Mouse (Mus musculus): Measurements from ENCODE around the gene Acnat2.
"Not testable (repeated sequence)": the region's sequence is repeated elsewhere in the genome, so short reads cannot be mapped to it uniquely, and the experiment has no call there.

The Acnat2 gene
- long read RNA-seq, experiment 1 = 0 reads
- long read RNA-seq, experiment 2 = 0 reads

DNA sequence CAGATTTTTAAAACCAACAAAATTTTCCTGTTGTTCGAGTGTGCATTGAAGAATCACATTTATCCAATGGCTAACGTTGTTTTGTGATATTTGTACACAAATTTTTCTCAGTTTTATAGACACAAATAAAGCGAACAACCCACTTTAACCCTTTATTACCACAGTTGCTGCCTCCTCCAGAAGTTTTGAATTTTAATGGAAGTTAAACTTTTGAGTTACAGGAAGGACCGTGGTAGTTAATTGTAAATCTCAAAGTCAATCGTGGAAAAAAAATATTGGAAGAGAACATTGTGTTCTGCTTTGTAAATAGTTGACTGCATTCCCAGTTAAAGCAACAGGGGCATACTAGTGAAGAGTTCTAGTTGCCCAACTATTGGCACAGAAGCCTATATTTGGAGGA is at the start of gene Acnat2:
Gene Acnat2, minus strand, starts transcription at position 195 of the 400 bp plus-strand sequence.
- intact Hi-C loops (cut with DNase I) = not testable (repeated sequence)

DNA sequence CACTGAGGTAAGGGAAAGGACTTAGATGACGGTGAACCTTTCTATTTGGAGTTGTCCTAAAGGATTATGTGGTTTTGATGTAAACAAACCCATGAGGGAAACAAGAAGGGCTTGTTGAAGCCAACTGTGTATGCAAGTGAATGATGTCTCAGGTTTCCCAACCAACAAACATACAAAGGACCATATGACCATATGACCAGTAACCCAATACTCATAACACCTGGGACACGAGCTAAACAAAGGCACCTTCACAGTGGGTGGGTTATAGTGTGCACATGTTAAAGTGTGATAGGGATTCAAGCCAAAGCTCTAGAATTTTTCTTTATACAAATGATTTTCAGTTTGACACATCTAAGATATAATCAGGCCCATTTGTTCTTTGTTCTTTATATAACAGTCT is 48.2 kb upstream of the Acnat2 start:
- intact Hi-C loops (cut with DNase I) = no loop called here

DNA sequence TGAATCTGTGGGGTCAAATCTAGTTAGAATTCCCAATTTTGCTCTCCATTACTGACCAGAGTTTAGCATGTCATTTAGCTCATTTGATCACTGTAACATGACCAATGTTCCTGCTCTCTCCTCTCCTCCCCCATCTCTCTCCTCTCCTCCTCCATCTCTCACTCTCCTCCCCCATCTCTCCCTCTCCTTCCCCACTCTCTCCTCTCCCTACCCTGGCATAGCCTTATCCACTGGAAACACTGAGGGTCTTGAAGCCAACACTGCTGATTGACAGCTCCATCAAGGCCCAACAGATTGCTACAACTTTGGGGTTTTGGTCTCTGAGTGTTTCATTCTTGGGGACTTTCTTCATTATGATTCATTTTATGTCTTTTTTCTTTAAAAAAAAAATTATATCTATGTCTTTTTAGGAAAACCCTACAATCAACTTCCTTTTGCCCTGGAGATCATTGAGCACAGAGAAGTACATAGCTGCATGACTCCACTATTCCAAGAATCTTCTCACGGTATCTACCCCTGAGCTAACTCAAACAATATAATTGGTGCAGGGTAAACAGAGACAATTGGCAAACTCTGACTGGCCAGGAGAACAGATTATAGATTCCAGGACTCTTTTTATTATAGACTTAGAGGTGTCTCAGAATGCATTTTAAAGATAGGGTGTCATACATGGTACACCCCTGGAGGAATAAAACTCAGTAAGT is 44.0 kb upstream of the Acnat2 start:
- intact Hi-C loops (cut with DNase I) = no loop called here

DNA sequence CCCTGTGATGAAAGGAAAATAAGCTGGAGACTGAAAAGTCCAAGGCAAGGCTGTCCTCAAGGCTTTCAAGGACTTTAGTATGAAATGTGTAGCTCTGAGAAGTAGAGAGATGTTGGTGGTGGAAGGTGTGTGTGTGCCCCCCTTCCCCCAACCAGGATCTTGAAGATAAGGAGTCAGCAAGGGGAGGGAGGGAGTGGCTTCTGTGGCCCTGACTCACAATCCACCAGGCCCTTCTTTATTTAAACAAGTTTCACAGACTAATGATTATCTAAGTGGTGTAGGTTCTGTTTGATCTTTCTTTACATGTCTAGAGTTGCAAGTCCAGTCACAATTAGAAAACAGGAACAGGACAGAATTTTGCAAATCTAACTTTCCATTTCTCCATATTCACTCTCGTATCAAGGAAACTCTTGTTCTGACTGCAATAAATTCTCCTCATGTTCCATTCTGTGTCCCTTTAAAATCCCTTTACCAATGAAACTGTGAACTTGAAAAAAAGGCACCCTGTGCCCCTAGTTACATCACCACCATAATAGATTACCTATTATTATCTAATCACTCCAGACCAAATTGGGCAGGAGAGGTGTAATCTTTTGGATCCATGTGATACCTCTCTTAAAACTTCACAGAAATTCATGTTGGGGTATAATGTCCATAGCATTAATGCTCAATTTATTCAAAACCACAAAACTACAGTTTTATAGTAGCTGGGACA is 43.3 kb upstream of the Acnat2 start:
- intact Hi-C loops (cut with DNase I) = not testable (repeated sequence)

- intact Hi-C loops (cut with DNase I) = not testable (repeated sequence)
Observed at GRCm38 (mm10) chr4:49436968-49437367, 29.0 kb upstream of the Acnat2 start.

DNA sequence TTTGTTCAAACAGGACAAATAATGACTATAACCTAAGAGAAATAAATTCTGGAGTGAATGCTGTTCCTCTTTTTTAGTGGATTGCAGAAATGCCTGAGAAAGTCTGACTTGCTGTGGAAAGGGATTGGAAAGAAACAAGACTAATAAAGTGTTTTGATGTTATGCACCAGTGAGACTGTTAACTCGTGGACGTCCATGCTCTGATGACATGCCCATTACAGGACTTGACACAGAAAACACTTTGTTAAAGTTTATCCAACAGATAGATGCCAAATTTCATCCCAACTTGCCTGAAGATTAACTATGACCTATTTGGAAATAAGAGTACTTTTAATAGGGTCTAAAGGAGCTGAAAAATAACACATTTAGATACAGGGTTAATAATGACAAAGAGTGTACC is 2.2 kb upstream of the Acnat2 start:
- intact Hi-C loops (cut with DNase I) = not testable (repeated sequence)

GRCm38 (mm10) chr4:49386873-49387272 is 21.1 kb downstream of the Acnat2 start:
- intact Hi-C loops (cut with DNase I) = no loop called here

GRCm38 (mm10) chr4:49383576-49384318 is 24.2 kb downstream of the Acnat2 start:
- intact Hi-C loops (cut with DNase I) = not testable (repeated sequence)

DNA sequence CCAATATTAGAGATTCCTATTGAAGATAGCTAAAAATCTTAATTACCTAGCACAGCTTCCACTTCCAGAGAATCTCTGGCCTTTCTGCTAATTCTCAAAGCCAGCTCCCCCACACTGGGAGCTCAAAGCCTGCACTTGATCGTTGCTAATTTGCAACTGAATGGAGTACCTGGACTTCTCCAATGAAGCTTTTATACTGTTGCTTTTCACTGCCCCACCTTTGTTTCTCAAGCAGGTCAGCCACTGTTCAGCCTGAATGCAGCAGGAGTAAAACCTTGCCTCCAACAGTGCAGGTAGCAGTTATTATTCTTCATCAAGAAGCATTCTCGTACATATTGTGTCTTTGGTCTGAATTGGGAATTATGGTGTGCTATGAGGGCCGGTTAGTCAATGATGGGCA is 39.9 kb downstream of the Acnat2 start:
- intact Hi-C loops (cut with DNase I) = not testable (repeated sequence)

DNA sequence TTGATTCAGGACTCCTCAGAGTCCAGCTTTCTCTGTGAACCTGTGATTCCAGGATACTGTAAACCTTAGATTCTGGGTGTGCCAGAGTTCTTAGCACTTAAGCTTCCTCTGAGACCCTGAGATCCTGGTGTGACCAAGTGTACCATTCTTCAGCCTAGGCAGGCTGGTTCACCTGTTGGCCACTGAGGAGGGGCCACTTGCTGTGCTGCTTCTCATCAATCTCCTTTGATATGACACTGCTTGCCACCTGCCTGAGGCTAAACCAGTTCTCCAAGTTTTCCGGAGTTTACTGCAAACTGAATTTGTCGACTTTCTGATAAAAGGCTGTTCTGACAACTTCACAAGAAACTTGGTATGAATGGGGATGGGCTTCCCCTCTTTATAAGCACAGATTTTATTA is 50.9 kb downstream of the Acnat2 start:
- intact Hi-C loops (cut with DNase I) = no loop called here

GRCm38 (mm10) chr4:49350470-49350869 is 57.5 kb downstream of the Acnat2 start:
- intact Hi-C loops (cut with DNase I) = no loop called here

- intact Hi-C loops (cut with DNase I) = loop anchor here (2.0 kb wide), 1 partner anchor 68 kb away; no protein-coding TSS in a partner anchor
Observed at GRCm38 (mm10) chr4:49348677-49349076, 59.3 kb downstream of the Acnat2 start.

DNA sequence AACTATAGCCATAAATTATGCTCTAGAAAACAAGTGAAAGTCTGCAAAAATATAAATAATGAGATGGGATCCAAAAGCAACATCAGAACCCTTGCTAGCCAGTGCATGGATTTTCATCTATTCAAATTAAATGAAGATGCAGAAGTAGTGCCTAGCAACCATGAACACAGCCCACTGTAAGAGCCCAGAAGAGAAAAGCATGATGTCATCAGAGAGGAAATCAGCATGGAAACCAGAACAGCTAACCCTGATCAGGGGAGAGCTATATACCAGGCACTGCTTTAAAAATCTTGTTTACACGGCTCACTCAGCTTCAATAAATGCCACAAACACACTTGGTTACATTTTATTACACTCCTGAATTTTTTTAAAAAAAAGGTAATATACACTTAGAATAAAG is 60.0 kb downstream of the Acnat2 start:
- intact Hi-C loops (cut with DNase I) = loop anchor here (2.0 kb wide), 1 partner anchor 69 kb away; no protein-coding TSS in a partner anchor

GRCm38 (mm10) chr4:49340091-49340490 is 67.9 kb downstream of the Acnat2 start:
- intact Hi-C loops (cut with DNase I) = not testable (repeated sequence)

DNA sequence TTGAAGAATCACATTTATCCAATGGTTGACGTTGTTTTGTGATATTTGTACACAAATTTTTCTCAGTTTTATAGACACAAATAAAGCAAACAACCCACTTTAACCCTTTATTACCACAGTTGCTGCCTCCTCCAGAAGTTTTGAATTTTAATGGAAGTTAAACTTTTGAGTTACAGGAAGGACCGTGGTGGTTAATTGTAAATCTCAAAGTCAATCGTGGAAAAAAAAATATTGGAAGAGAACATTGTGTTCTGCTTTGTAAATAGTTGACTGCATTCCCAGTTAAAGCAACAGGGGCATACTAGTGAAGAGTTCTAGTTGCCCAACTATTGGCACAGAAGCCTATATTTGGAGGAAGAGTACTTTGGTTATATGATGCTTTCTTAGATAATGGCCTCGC is 70.0 kb downstream of the Acnat2 start:
- intact Hi-C loops (cut with DNase I) = not testable (repeated sequence)
